Mouse (Mus musculus) MEL (cell line): Measurements from ENCODE around the gene Rsf1.

Source experiments
- CHD1 ChIP-seq: IDR thresholded peaks from 2 replicates; pipeline ENCODE4 v1.6.1; 2012; ENCODE audit warnings: low read depth, mild to moderate bottlenecking, inconsistent platforms, low read length, improper control_type of control experiment
- CTCF ChIP-seq, 3 experiments: IDR thresholded peaks in 2 of 3; conservative IDR thresholded peaks in 1 of 3; 2 replicates each; pipeline ENCODE4 v1.5.1; 2011 to 2012; ENCODE audit warnings: low read length in 3 of 3, low read depth in 2 of 3, mild to moderate bottlenecking in 2 of 3, improper control_type of control experiment in 1 of 3, inconsistent platforms in 1 of 3, mixed read lengths in 1 of 3, moderate library complexity in 1 of 3; ENCODE audit not compliant: control insufficient read depth in 1 of 3, insufficient read depth in 1 of 3, poor library complexity in 1 of 3, severe bottlenecking in 1 of 3
- EP300 ChIP-seq, 2 experiments: IDR thresholded peaks; 2 replicates each; pipeline ENCODE4 v1.6.1; 2011; ENCODE audit warnings: improper control_type of control experiment in 2 of 2, low read length in 2 of 2, low read depth in 1 of 2, mild to moderate bottlenecking in 1 of 2
- ETS1 ChIP-seq: IDR thresholded peaks from 2 replicates; pipeline ENCODE4 v1.6.1; 2012; ENCODE audit warnings: low read depth, mild to moderate bottlenecking, inconsistent platforms, low read length, improper control_type of control experiment, moderate library complexity
- HCFC1 ChIP-seq: IDR thresholded peaks from 2 replicates; pipeline ENCODE4 v1.6.1; 2012; ENCODE audit warnings: low read depth, mild to moderate bottlenecking, inconsistent platforms, low read length, improper control_type of control experiment, moderate library complexity
- MAZ ChIP-seq: IDR thresholded peaks from 2 replicates; pipeline ENCODE4 v1.6.1; 2012; ENCODE audit warnings: low read depth, mild to moderate bottlenecking, inconsistent platforms, low read length, improper control_type of control experiment
- POLR2A ChIP-seq, 2 experiments: IDR thresholded peaks; 2 replicates each; pipeline ENCODE4 v1.6.1; 2011 to 2012; ENCODE audit warnings: low read length in 2 of 2, mild to moderate bottlenecking in 2 of 2, control low read depth in 1 of 2, improper control_type of control experiment in 1 of 2, low read depth in 1 of 2, moderate library complexity in 1 of 2; ENCODE audit not compliant: control insufficient read depth in 1 of 2, insufficient read depth in 1 of 2, poor library complexity in 1 of 2
- POLR2AphosphoS5 ChIP-seq: IDR thresholded peaks from 2 replicates; pipeline ENCODE4 v1.6.1; 2012; ENCODE audit warnings: low read depth, borderline replicate concordance, mild to moderate bottlenecking, inconsistent platforms, low read length, moderate library complexity, mixed read lengths

- no peak for TF ChIP-seq MAZ
- TF ChIP-seq ETS1 = no peak
- no peak for TF ChIP-seq CHD1
- no peak for TF ChIP-seq CTCF (IDR thresholded peaks at IDR 0.05 in 2 of 3, conservative IDR thresholded peaks at IDR 0.05 in 1 of 3; ENCODE audit: control insufficient read depth in 1 of 3, insufficient read depth in 1 of 3, low read depth in 2 of 3, low read length in 3 of 3, poor library complexity in 1 of 3, severe bottlenecking in 1 of 3)
- no peak for TF ChIP-seq HCFC1
- TF ChIP-seq EP300 (IDR thresholded peaks at IDR 0.05; ENCODE audit: low read depth in 1 of 2, low read length in 2 of 2) = no peak
- no peak for TF ChIP-seq POLR2AphosphoS5
- no peak for TF ChIP-seq POLR2A (IDR thresholded peaks at IDR 0.05; ENCODE audit: control insufficient read depth in 1 of 2, insufficient read depth in 1 of 2, low read depth in 1 of 2, low read length in 2 of 2, poor library complexity in 1 of 2)
Observed at GRCm38 (mm10) chr7:97631290-97631689, 51.6 kb downstream of the Rsf1 start.
